Mouse (Mus musculus) c-Kit-negative CD71-positive TER-119-positive erythroid progenitor cells, embryonic 14.5 days (primary cell): ENCODE results near the gene Cda.

Experiments used
- DNase-seq: peaks from one replicate; pipeline ENCODE4 v3.0.0-alpha.2; 2013; ENCODE audit warnings: low read depth, low spot score

Gene Cda

GRCm38 (mm10) chr4:138368498-138369260 lies 887 bp upstream of the Cda start:
- no peak for DNase-seq

- DNase-seq: no peak
Measured at GRCm38 (mm10) chr4:138366561-138366960, 1.2 kb downstream of the Cda start.

- no peak for DNase-seq
Measured at GRCm38 (mm10) chr4:138363511-138363910, 4.3 kb downstream of the Cda start.

GRCm38 (mm10) chr4:138362883-138363282 lies 4.9 kb downstream of the Cda start:
- no peak for DNase-seq

GRCm38 (mm10) chr4:138361370-138361821 lies 6.4 kb downstream of the Cda start:
- no peak for DNase-seq

GRCm38 (mm10) chr4:138358176-138358575 lies 9.6 kb downstream of the Cda start:
- DNase-seq: no peak

GRCm38 (mm10) chr4:138356551-138356950 lies 11.2 kb downstream of the Cda start:
- no peak for DNase-seq

- DNase-seq: no peak
Measured at GRCm38 (mm10) chr4:138356141-138356540, 11.7 kb downstream of the Cda start.

- no peak for DNase-seq
Measured at GRCm38 (mm10) chr4:138355496-138355895, 12.3 kb downstream of the Cda start.

- no peak for DNase-seq
Measured at GRCm38 (mm10) chr4:138353438-138354171, 14.2 kb downstream of the Cda start.

- no peak for DNase-seq
Measured at GRCm38 (mm10) chr4:138352692-138353091, 15.1 kb downstream of the Cda start.

- no peak for DNase-seq
Measured at GRCm38 (mm10) chr4:138351821-138352220, 16.0 kb downstream of the Cda start.

GRCm38 (mm10) chr4:138348716-138349115 lies 19.1 kb downstream of the Cda start:
- no peak for DNase-seq

- DNase-seq: no peak
Measured at GRCm38 (mm10) chr4:138347280-138347679, 20.5 kb downstream of the Cda start.

- DNase-seq: no peak
Measured at GRCm38 (mm10) chr4:138344891-138345545, 22.8 kb downstream of the Cda start.

GRCm38 (mm10) chr4:138343341-138343837 lies 24.4 kb downstream of the Cda start:
- no peak for DNase-seq

GRCm38 (mm10) chr4:138342778-138343177 lies 25.0 kb downstream of the Cda start:
- no peak for DNase-seq

GRCm38 (mm10) chr4:138342048-138342447 lies 25.7 kb downstream of the Cda start:
- no peak for DNase-seq

- DNase-seq: no peak
Measured at GRCm38 (mm10) chr4:138341393-138341792, 26.4 kb downstream of the Cda start.

GRCm38 (mm10) chr4:138339963-138340362 lies 27.8 kb downstream of the Cda start:
- no peak for DNase-seq

GRCm38 (mm10) chr4:138337341-138337740 lies 30.5 kb downstream of the Cda start:
- DNase-seq: no peak

GRCm38 (mm10) chr4:138336876-138337275 lies 30.9 kb downstream of the Cda start:
- no peak for DNase-seq
